Comparison of ENCODE assay signal across 23 mouse cellular contexts in the genomic region with DNA sequence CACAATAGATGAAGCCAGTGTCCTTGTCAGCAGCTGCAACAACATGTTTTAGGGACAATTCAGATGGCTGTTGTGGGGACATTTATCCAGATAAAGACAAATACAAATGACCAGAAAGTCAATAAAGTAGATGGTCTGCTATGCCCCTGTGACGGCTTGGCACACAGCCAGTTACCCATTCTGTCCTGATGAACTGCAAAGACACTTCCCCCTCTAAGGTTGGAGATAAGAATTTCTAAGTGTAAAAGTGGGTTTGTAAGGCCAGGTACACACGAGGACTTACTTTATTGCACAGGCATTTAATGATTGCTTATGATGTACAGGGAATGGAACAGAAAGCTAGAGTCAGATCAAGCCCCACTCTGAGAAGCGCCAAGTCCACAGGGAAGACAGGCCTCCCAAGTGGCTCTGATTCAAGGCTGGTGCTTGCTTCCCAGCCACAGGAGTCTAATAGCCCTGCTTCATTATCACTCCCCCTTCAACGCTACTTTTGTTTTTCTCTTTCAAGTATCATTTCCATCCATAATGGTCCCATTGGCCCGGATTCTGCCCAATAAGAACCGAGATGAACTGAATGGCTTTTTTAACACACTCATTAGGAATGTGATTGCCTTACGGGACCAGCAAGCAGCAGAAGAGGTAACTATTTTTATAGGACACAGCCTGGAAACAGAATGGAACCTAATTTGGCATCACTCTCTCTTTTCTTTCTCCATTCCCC.
DNase-seq lines count a peak whose midpoint lies in the region; ATAC-seq and TF ChIP-seq lines count a peak whose summit lies in the region.
"Had no signal": no experiment of that assay in that cellular context is flagged by ENCODE, and none has a peak within 500 bp of the region (broad histone marks: within the 10 kb centered on the region; RNA-seq: fewer than 3 reads in every experiment).

No protein-coding gene starts in this region.

- 0 out of 2 replicates have a peak, but pooled peaks cover 5% of the 10 kb centered on the region for H3K4me1 ChIP-seq in forebrain, embryonic 16.5 days (replicated peaks; ENCODE audit: control insufficient read depth, insufficient read depth, low read length)
- H3K4me1 ChIP-seq in forebrain, embryonic 12.5 days: peaks cover 7% of the 10 kb centered on the region; the same call in 1 of the 2 replicates
- peaks cover 14% of the 10 kb centered on the region for H3K4me1 ChIP-seq in liver, embryonic 11.5 days (replicated peaks; ENCODE audit: control insufficient read depth, insufficient read depth, low read length)
- peaks cover 7% of the 10 kb centered on the region; the same call in 1 of the 2 replicates for H3K4me1 ChIP-seq in liver, postnatal 0 days (ENCODE audit: insufficient read depth)
- peaks cover 17% of the 10 kb centered on the region for H3K4me1 ChIP-seq in neural tube, embryonic 15.5 days

- no peak for TF ChIP-seq EP300 in liver, postnatal 0 days (IDR thresholded peaks at IDR 0.05; ENCODE audit: low read depth)

- 29% methylated on average over 7 of the region's 7 CpGs for WGBS in forebrain, embryonic 16.5 days
- WGBS in forebrain, embryonic 12.5 days: 58% methylated on average over 7 of the region's 7 CpGs
- 75% methylated on average over 7 of the region's 7 CpGs for WGBS in liver, embryonic 11.5 days
- 75% methylated on average over 7 of the region's 7 CpGs for WGBS in liver, postnatal 0 days (ENCODE audit: insufficient replicate concordance)
- 34% methylated on average over 7 of the region's 7 CpGs for WGBS in neural tube, embryonic 15.5 days

- no peak overlapping the region for H3K9ac ChIP-seq in forebrain, embryonic 16.5 days (replicated peaks; ENCODE audit: low read depth, low read length)
- no peak overlapping the region for H3K9ac ChIP-seq in forebrain, embryonic 12.5 days
- no peak overlapping the region for H3K9ac ChIP-seq in liver, embryonic 11.5 days (ENCODE audit: low read depth, low read length)
- no peak overlapping the region for H3K9ac ChIP-seq in liver, postnatal 0 days (replicated peaks)
- H3K9ac ChIP-seq in neural tube, embryonic 15.5 days (replicated peaks): no peak overlapping the region
- H3K9ac ChIP-seq: embryonic facial prominence, embryonic 13.5 days had no signal

- no peaks in the 10 kb centered on the region; the same call in 1 of the 2 replicates for H3K27me3 ChIP-seq in forebrain, embryonic 16.5 days (replicated peaks; ENCODE audit: control insufficient read depth, insufficient read depth, low read length)
- no peaks in the 10 kb centered on the region for H3K27me3 ChIP-seq in forebrain, embryonic 12.5 days
- H3K27me3 ChIP-seq in liver, embryonic 11.5 days (replicated peaks; ENCODE audit: control insufficient read depth, insufficient read depth, low read length): no peaks in the 10 kb centered on the region
- H3K27me3 ChIP-seq in liver, postnatal 0 days (ENCODE audit: insufficient read depth, low read length): no peaks in the 10 kb centered on the region
- no peaks in the 10 kb centered on the region for H3K27me3 ChIP-seq in neural tube, embryonic 15.5 days (replicated peaks)
- H3K27me3 ChIP-seq: Patski had no signal

- H3K4me3 ChIP-seq in forebrain, embryonic 16.5 days (replicated peaks; ENCODE audit: low read length): no peak overlapping the region
- no peak overlapping the region for H3K4me3 ChIP-seq in forebrain, embryonic 12.5 days (replicated peaks)
- H3K4me3 ChIP-seq in liver, embryonic 11.5 days (ENCODE audit: low read depth, low read length): no peak overlapping the region
- H3K4me3 ChIP-seq in liver, postnatal 0 days (ENCODE audit: low read depth, low read length): no peak overlapping the region
- H3K4me3 ChIP-seq in neural tube, embryonic 15.5 days (replicated peaks): no peak overlapping the region
- H3K4me3 ChIP-seq: embryonic facial prominence, embryonic 13.5 days; erythroblast, embryonic 14.5 days; heart, adult 2 months; left cerebral cortex, adult 2 months had no signal

- DNase-seq in liver, embryonic 11.5 days (ENCODE audit: low spot score): no peak
- DNase-seq in liver, postnatal 0 days: no peak
- peak; percentile 17 for DNase-seq in MEL-GATA-1-ER (ENCODE audit: extremely low read depth, low read depth)
- no peak for DNase-seq in kidney, adult 9 months
- DNase-seq: adrenal gland, adult 2 months; cerebellum, adult 2 months; cerebellum, postnatal 25 days; gastrocnemius, postnatal 25 days; heart, adult 2 months; kidney, adult 2 months; kidney, postnatal 10 days; lung, adult 2 months; lung, postnatal 14 days; right cerebral cortex, postnatal 4 days had no signal

- peaks cover 2% of the 10 kb centered on the region; the same call in 1 of the 2 replicates for H3K9me3 ChIP-seq in forebrain, embryonic 16.5 days (ENCODE audit: control insufficient read depth, low read length)
- no peaks in the 10 kb centered on the region for H3K9me3 ChIP-seq in forebrain, embryonic 12.5 days
- no peaks in the 10 kb centered on the region for H3K9me3 ChIP-seq in liver, embryonic 11.5 days (ENCODE audit: control insufficient read depth, low read length)
- H3K9me3 ChIP-seq in liver, postnatal 0 days (ENCODE audit: low read length): no peaks in the 10 kb centered on the region
- no peaks in the 10 kb centered on the region for H3K9me3 ChIP-seq in neural tube, embryonic 15.5 days (replicated peaks)
- H3K9me3 ChIP-seq: embryonic facial prominence, embryonic 13.5 days had no signal

- TF ChIP-seq CTCF in liver, postnatal 0 days (IDR thresholded peaks at IDR 0.05; ENCODE audit: low read depth): no peak

- no peak overlapping the region for H3K27ac ChIP-seq in forebrain, embryonic 16.5 days (ENCODE audit: low read length)
- no peak overlapping the region for H3K27ac ChIP-seq in forebrain, embryonic 12.5 days
- H3K27ac ChIP-seq in liver, embryonic 11.5 days (ENCODE audit: low read depth, low read length): peak overlapping the region; percentile 66
- no peak overlapping the region for H3K27ac ChIP-seq in liver, postnatal 0 days (ENCODE audit: low read depth)
- H3K27ac ChIP-seq in neural tube, embryonic 15.5 days (replicated peaks): peak overlapping the region; percentile 45; the same call in 1 of the 2 replicates
- H3K27ac ChIP-seq: embryonic facial prominence, embryonic 13.5 days; heart, adult 2 months; left cerebral cortex, adult 2 months had no signal

- 0 out of 2 replicates have a peak, but pooled peaks have one; percentile 26 for ATAC-seq in forebrain, embryonic 16.5 days
- ATAC-seq in forebrain, embryonic 12.5 days (ENCODE audit: low FRiP score): no peak
- ATAC-seq in liver, embryonic 11.5 days (replicated peaks; ENCODE audit: low FRiP score): no peak
- ATAC-seq in liver, postnatal 0 days: no peak
- peak; percentile 60 for ATAC-seq in neural tube, embryonic 15.5 days (ENCODE audit: low FRiP score)
- ATAC-seq: CD4-positive, CD25-positive, alpha-beta regulatory T cell, adult 4 months; Patski had no signal

- H3K36me3 ChIP-seq in forebrain, embryonic 16.5 days (ENCODE audit: control insufficient read depth, insufficient read depth): no peaks in the 10 kb centered on the region
- H3K36me3 ChIP-seq in forebrain, embryonic 12.5 days (replicated peaks): no peaks in the 10 kb centered on the region
- no peaks in the 10 kb centered on the region for H3K36me3 ChIP-seq in liver, embryonic 11.5 days (ENCODE audit: control insufficient read depth, insufficient read depth, low read length)
- H3K36me3 ChIP-seq in liver, postnatal 0 days (replicated peaks; ENCODE audit: insufficient read depth, low read length): no peaks in the 10 kb centered on the region
- H3K36me3 ChIP-seq in neural tube, embryonic 15.5 days: no peaks in the 10 kb centered on the region
- H3K36me3 ChIP-seq: embryonic facial prominence, embryonic 13.5 days had no signal

- no peak overlapping the region for H3K4me2 ChIP-seq in forebrain, embryonic 16.5 days (ENCODE audit: low read length)
- no peak overlapping the region for H3K4me2 ChIP-seq in forebrain, embryonic 12.5 days
- 0 out of 2 replicates have a peak overlapping the region, but pooled peaks have one; percentile 9 for H3K4me2 ChIP-seq in liver, embryonic 11.5 days
- H3K4me2 ChIP-seq in liver, postnatal 0 days (ENCODE audit: low read depth, low read length): no peak overlapping the region
- no peak overlapping the region for H3K4me2 ChIP-seq in neural tube, embryonic 15.5 days
- H3K4me2 ChIP-seq: embryonic facial prominence, embryonic 13.5 days; midbrain, embryonic 11.5 days had no signal

Comparison
In these comparisons a context has a peak if more than half of its experiments do, and no peak if none do; other contexts are left out.
1. ATAC-seq: peak in forebrain, embryonic 16.5 days (single experiment) and neural tube, embryonic 15.5 days (single experiment); none in forebrain, embryonic 12.5 days (single experiment), liver, embryonic 11.5 days (single experiment) and liver, postnatal 0 days (single experiment).
2. H3K27ac ChIP-seq: peak in liver, embryonic 11.5 days (single experiment) and neural tube, embryonic 15.5 days (single experiment); none in forebrain, embryonic 16.5 days (single experiment), forebrain, embryonic 12.5 days (single experiment) and liver, postnatal 0 days (single experiment).